Mouse (Mus musculus): ENCODE data around the gene Cox6a1. TPM values are rescaled to one million over a fixed set of nuclear protein-coding genes. Genes with fewer than 3 reads are reported as not detected.

Gene Cox6a1
- polyA plus RNA-seq, 1 experiment: 319 TPM

GRCm38 (mm10) chr5:115300035-115300744, 48.6 kb downstream of the Cox6a1 start:
- peak overlapping the region; percentile 31 for H3K27ac ChIP-seq (ENCODE audit: insufficient read depth, low read length)
- TF ChIP-seq EP300 (IDR thresholded peaks at IDR 0.05; ENCODE audit: insufficient read depth, low read depth, low read length): no peak
- TF ChIP-seq CTCF (IDR thresholded peaks at IDR 0.05; ENCODE audit: low read depth, low read length): peak; percentile 13
- TF ChIP-seq POLR2A (IDR thresholded peaks at IDR 0.05; ENCODE audit: insufficient read depth, low read length): no peak

GRCm38 (mm10) chr5:115296347-115296746, 52.4 kb downstream of the Cox6a1 start:
- no peaks in the 10 kb centered on the region for H3K4me1 ChIP-seq (ENCODE audit: control insufficient read depth, insufficient read depth, low read length)
- H3K9ac ChIP-seq (ENCODE audit: low read depth, poor library complexity, severe bottlenecking): no peak overlapping the region
- H3K9me3 ChIP-seq (replicated peaks; ENCODE audit: control insufficient read depth, insufficient read depth, low read length, poor library complexity, severe bottlenecking): no peaks in the 10 kb centered on the region
- no peak overlapping the region for H3K4me3 ChIP-seq (ENCODE audit: low read depth, low read length)
- H3K36me3 ChIP-seq (ENCODE audit: control insufficient read depth, insufficient read depth, low read length, poor library complexity, severe bottlenecking): peaks cover 35% of the 10 kb centered on the region
- TF ChIP-seq POLR2A (IDR thresholded peaks at IDR 0.05; ENCODE audit: insufficient read depth, low read length) (no peak), CTCF (IDR thresholded peaks at IDR 0.05; ENCODE audit: low read depth, low read length) (no peak)
- no peak overlapping the region for H3K27ac ChIP-seq (ENCODE audit: insufficient read depth, low read length)
- no peaks in the 10 kb centered on the region for H3K27me3 ChIP-seq (ENCODE audit: control insufficient read depth, insufficient read depth, low read length, poor library complexity, severe bottlenecking)

More at GRCm38 (mm10) chr5:115300035-115300744, 48.6 kb downstream of the Cox6a1 start:
- H3K36me3 ChIP-seq (ENCODE audit: control insufficient read depth, insufficient read depth, low read length, poor library complexity, severe bottlenecking): peaks cover 34% of the 10 kb centered on the region
- no peaks in the 10 kb centered on the region for H3K4me1 ChIP-seq (ENCODE audit: control insufficient read depth, insufficient read depth, low read length)
- H3K9ac ChIP-seq (ENCODE audit: low read depth, poor library complexity, severe bottlenecking): peak overlapping the region; percentile 68
- peak overlapping the region; percentile 77 for H3K4me3 ChIP-seq (ENCODE audit: low read depth, low read length)
- H3K9me3 ChIP-seq (replicated peaks; ENCODE audit: control insufficient read depth, insufficient read depth, low read length, poor library complexity, severe bottlenecking): no peaks in the 10 kb centered on the region
- H3K27me3 ChIP-seq (ENCODE audit: control insufficient read depth, insufficient read depth, low read length, poor library complexity, severe bottlenecking): no peaks in the 10 kb centered on the region

Other genes with a start within 250 kb of the Cox6a1 start
- 44.8 and 52.1 TPM in 2 replicates for gene Acads, start 229.6 kb downstream of the Cox6a1 start, polyA plus RNA-seq (2011; ENCODE audit: insufficient read depth, insufficient read length, low read depth, missing spikeins)
- gene Unc119b, start 214.0 kb downstream of the Cox6a1 start, polyA plus RNA-seq (2011; ENCODE audit: insufficient read depth, insufficient read length, low read depth, missing spikeins): 35.5 and 36.9 TPM in 2 replicates
- 137 and 139 TPM in 2 replicates for gene Mlec, start 190.8 kb downstream of the Cox6a1 start, polyA plus RNA-seq (2011; ENCODE audit: insufficient read depth, insufficient read length, low read depth, missing spikeins)
- gene Cabp1, start 154.6 kb downstream of the Cox6a1 start, polyA plus RNA-seq (2011; ENCODE audit: insufficient read depth, insufficient read length, low read depth, missing spikeins): 8.1 and 11.4 TPM in 2 replicates
- gene Pop5, start 113.1 kb downstream of the Cox6a1 start, polyA plus RNA-seq (2011; ENCODE audit: insufficient read depth, insufficient read length, low read depth, missing spikeins): 76.1 and 79.9 TPM in 2 replicates
- 180 and 185 TPM in 2 replicates for gene Rnf10, start 76.1 kb downstream of the Cox6a1 start, polyA plus RNA-seq (2011; ENCODE audit: insufficient read depth, insufficient read length, low read depth, missing spikeins)
- gene Coq5, start 69.3 kb downstream of the Cox6a1 start, polyA plus RNA-seq (2011; ENCODE audit: insufficient read depth, insufficient read length, low read depth, missing spikeins): 28.3 and 35.9 TPM in 2 replicates
- 556 and 609 TPM in 2 replicates for gene Dynll1, start 48.0 kb downstream of the Cox6a1 start, polyA plus RNA-seq (2011; ENCODE audit: insufficient read depth, insufficient read length, low read depth, missing spikeins)
- gene Srsf9, start 21.8 kb downstream of the Cox6a1 start, polyA plus RNA-seq (2011; ENCODE audit: insufficient read depth, insufficient read length, low read depth, missing spikeins): 107 and 111 TPM in 2 replicates
- 12.9 and 17.3 TPM in 2 replicates for gene Gatc, start 7.8 kb downstream of the Cox6a1 start, polyA plus RNA-seq (2011; ENCODE audit: insufficient read depth, insufficient read length, low read depth, missing spikeins)
- gene Triap1, start 7.8 kb downstream of the Cox6a1 start, polyA plus RNA-seq (2011; ENCODE audit: insufficient read depth, insufficient read length, low read depth, missing spikeins): 21.6 and 22.9 TPM in 2 replicates
- gene Msi1, start 80.6 kb upstream of the Cox6a1 start, polyA plus RNA-seq (2011; ENCODE audit: insufficient read depth, insufficient read length, low read depth, missing spikeins): 48.7 and 49.2 TPM in 2 replicates
- 55.4 and 63.2 TPM in 2 replicates for gene Pla2g1b, start 117.3 kb upstream of the Cox6a1 start, polyA plus RNA-seq (2011; ENCODE audit: insufficient read depth, insufficient read length, low read depth, missing spikeins)
- 22.2 and 28.3 TPM in 2 replicates for gene Sirt4, start 135.7 kb upstream of the Cox6a1 start, polyA plus RNA-seq (2011; ENCODE audit: insufficient read depth, insufficient read length, low read depth, missing spikeins)
- 35.1 and 38.1 TPM in 2 replicates for gene Pxn, start 157.7 kb upstream of the Cox6a1 start, polyA plus RNA-seq (2011; ENCODE audit: insufficient read depth, insufficient read length, low read depth, missing spikeins)
- 3,041 and 3,060 TPM in 2 replicates for gene Rplp0, start 210.5 kb upstream of the Cox6a1 start, polyA plus RNA-seq (2011; ENCODE audit: insufficient read depth, insufficient read length, low read depth, missing spikeins)
- 62.0 and 63.3 TPM in 2 replicates for gene Gcn1l1, start 216.3 kb upstream of the Cox6a1 start, polyA plus RNA-seq (2011; ENCODE audit: insufficient read depth, insufficient read length, low read depth, missing spikeins)

Data from ES-Bruce4 (cell line).